Mouse (Mus musculus): ENCODE results near the gene Tc2n. TPM values are rescaled to one million over a fixed set of nuclear protein-coding genes. Genes with fewer than 3 reads are reported as not detected.

Tc2n gene
- total RNA-seq (2023), result 1 to 10 TPM in 1 of 2 experiments, under 1 TPM in 1; 0.45 to 1.1 TPM

GRCm38 (mm10) chr12:101718054-101718754 lies at the start of gene Tc2n:
Gene Tc2n (minus strand): TSS chr12:101718523.

Other genes starting within 250 kb of the Tc2n start
- under 1 TPM in 1 of 2 experiments, not detected in 1; 0.21 TPM for gene Fbln5, start 100.5 kb upstream of the Tc2n start, total RNA-seq (2023)
- gene Trip11, start 194.7 kb upstream of the Tc2n start, total RNA-seq (2023), result 10 to 100 TPM; 42.5 to 47.5 TPM
- 10 to 100 TPM; 30.2 to 36.8 TPM for gene Atxn3, start 239.7 kb upstream of the Tc2n start, total RNA-seq (2023)